Mouse (Mus musculus) CD4-positive, CD25-positive, alpha-beta regulatory T cell (primary cell): ENCODE data around the gene Msh3. TPM values are rescaled to one million over a fixed set of nuclear protein-coding genes. Genes with fewer than 3 reads are reported as not detected.

Experiments
- polyA plus RNA-seq: library from polyadenylated mRNA; unstranded; fragments of 100-300 nt; shearing (Covaris generic); gene quantifications from one replicate; pipeline ENCODE4 v1.2.1, GENCODE M21; 2017

Gene Msh3
- 45.0 TPM for polyA plus RNA-seq

DNA sequence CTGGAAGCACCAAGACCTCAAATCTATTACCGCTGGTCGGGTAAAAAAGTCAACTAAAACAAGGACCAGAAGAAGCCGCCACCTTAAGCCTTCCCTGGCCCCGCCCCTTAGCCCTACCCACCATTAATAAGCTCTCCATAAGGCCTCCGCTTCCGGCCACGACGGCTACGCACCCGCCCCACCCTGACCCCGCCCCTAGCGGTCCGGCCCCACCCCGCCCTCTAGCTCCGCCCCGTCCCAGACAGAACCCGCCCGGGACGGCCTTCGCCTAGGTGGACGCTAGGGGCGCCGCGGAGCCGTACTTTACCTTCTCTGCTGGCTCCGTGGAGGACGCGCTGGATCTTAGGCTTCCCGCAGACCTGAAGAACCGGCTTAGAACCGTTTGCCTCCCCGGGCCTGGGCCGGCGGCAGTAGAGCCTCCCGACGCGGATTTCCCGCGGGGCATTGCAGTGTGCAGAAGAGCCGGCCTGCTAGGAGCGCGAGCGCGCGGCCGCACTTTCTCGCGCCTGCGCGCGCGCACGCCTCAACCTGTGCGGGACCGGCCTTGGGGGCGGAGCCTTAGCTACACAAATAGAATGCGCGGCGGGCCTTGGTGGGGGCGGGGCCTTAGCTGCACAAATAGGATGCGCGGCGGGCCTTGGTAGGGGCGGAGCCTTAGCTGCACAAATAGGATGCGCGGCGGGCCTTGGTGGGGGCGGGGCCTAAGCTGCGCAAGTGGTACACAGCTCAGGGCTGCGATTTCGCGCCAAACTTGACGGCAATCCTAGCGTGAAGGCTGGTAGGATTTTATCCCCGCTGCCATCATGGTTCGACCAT lies at the start of gene Msh3, which contains the start of gene Dhfr:
Gene Msh3 (minus strand): TSS at position 548 of the 816 bp plus-strand sequence.
Gene Dhfr (plus strand): TSS at position 271 of the 816 bp plus-strand sequence.

DNA sequence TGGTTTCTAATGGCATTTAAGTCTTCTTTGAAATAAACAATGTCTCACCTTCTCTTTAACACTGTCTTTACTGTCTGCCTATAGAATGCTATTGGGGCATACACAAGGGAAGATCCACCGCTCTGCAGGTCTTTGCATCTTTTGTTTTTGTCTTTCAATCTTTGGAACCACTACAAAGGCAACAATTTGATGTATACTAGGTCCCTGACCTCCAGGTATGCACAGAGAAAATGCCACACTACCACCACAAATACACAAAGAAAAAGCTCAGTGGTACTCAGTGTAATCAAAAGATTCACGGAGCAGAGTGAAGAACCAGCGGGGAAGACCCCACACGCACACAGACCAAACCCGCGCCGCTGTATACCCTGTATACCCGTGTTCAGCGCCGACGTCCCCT lies 49.1 kb downstream of the Msh3 start, which contains the start of gene Gm20379:
Gene Gm20379 (plus strand): TSS at position 301 of the 400 bp plus-strand sequence.

Other genes with a start within 250 kb of the Msh3 start
- 5.0 TPM for gene Rasgrf2, start 223.3 kb downstream of the Msh3 start, polyA plus RNA-seq
- 1.3 TPM for gene Gm20379, start 49.0 kb downstream of the Msh3 start, polyA plus RNA-seq
- gene Dhfr, start 277 bp downstream of the Msh3 start, polyA plus RNA-seq: 3.0 TPM
- gene Ankrd34b, start 70.9 kb upstream of the Msh3 start, polyA plus RNA-seq: 0.07 TPM
- gene Fam151b, start 129.0 kb upstream of the Msh3 start, polyA plus RNA-seq: 5.5 TPM
- 11.4 TPM for gene Zfyve16, start 175.9 kb upstream of the Msh3 start, polyA plus RNA-seq
- not detected for gene Spz1, start 221.2 kb upstream of the Msh3 start, polyA plus RNA-seq